Mouse (Mus musculus) liver, adult 2 months (tissue): Measurements from ENCODE around the gene 1110051M20Rik. TPM values are rescaled to one million over a fixed set of nuclear protein-coding genes. Genes with fewer than 3 reads are reported as not detected.

Experiments
- DNase-seq: peaks from one replicate; pipeline ENCODE4 v3.0.0-alpha.2; 2011; ENCODE audit warnings: low read depth, low spot score; ENCODE audit errors: extremely low read depth
- H3K27ac ChIP-seq: fragments of 200-500 bp; replicated peaks from 2 replicates; pipeline ENCODE4 v1.5.1; 2012; ENCODE audit warnings: low read depth, mild to moderate bottlenecking, control low read depth, inconsistent platforms, low read length; ENCODE audit not compliant: insufficient read depth
- H3K27me3 ChIP-seq: fragments of 200-500 bp; 2 replicates; pipeline ENCODE4 v1.6.1; 2012; ENCODE audit warnings: mild to moderate bottlenecking, moderate library complexity, low read length, inconsistent platforms; ENCODE audit not compliant: control insufficient read depth, insufficient read depth
- H3K36me3 ChIP-seq: fragments of 200-500 bp; 2 replicates; pipeline ENCODE4 v1.6.1; 2012; ENCODE audit warnings: low read length, inconsistent platforms; ENCODE audit not compliant: control insufficient read depth, insufficient read depth
- H3K4me1 ChIP-seq: fragments of 200-500 bp; 2 replicates; pipeline ENCODE4 v1.6.1; 2011; ENCODE audit warnings: low read length; ENCODE audit not compliant: control insufficient read depth, insufficient read depth
- H3K4me3 ChIP-seq: fragments of 200-500 bp; 2 replicates; pipeline ENCODE4 v1.5.1; 2011; ENCODE audit warnings: low read depth, mild to moderate bottlenecking, control low read depth, low read length, moderate library complexity; ENCODE audit not compliant: insufficient read depth
- H3K79me2 ChIP-seq: fragments of 200-500 bp; 2 replicates; pipeline ENCODE4 v1.6.1; 2012; ENCODE audit warnings: inconsistent platforms, mild to moderate bottlenecking, low read length, moderate library complexity; ENCODE audit not compliant: control insufficient read depth, insufficient read depth
- H3K9ac ChIP-seq: fragments of 200-500 bp; 2 replicates; pipeline ENCODE4 v1.6.1; 2012; ENCODE audit warnings: low read depth, mild to moderate bottlenecking, control low read depth, inconsistent platforms, low read length
- CTCF ChIP-seq: fragments of 200-500 bp; IDR thresholded peaks from 2 replicates; pipeline ENCODE4 v1.5.1; 2011; ENCODE audit warnings: low read depth, low read length, control low read depth
- POLR2A ChIP-seq: fragments of 200-500 bp; IDR thresholded peaks from 2 replicates; pipeline ENCODE4 v1.6.1; 2011; ENCODE audit warnings: low read length, control low read depth; ENCODE audit not compliant: insufficient read depth; ENCODE audit errors: extremely low read depth
- WGBS: fragments of 180-500 bp; shearing (Covaris S2); methylation state at CpG from one replicate; pipeline ENCODE4 v1.1.7; 2018; 5-methylcytosine and 5-hydroxymethylcytosine counted together
- polyA plus RNA-seq: library from polyadenylated mRNA; depleted of rRNA; stranded (reverse); fragments of >200 nt; gene quantifications from 2 replicates; pipeline ENCODE4 v1.2.3, GENCODE M21; 2012
- total RNA-seq: library from RNA; depleted of rRNA; stranded (reverse); fragments of >200 nt; gene quantifications from 2 replicates; pipeline ENCODE4 v1.2.3, GENCODE M21; 2014

The 1110051M20Rik gene
- total and polyA plus RNA-seq, 2 experiments: 2.8 to 3.6 TPM

- 93% methylated on average over 2 of the region's 2 CpGs for WGBS
- TF ChIP-seq POLR2A (no peak), CTCF (no peak)
- no peaks in the 10 kb centered on the region for H3K27me3 ChIP-seq
Measured at GRCm38 (mm10) chr2:91370314-91370713, 74.2 kb downstream of the 1110051M20Rik start.

DNA sequence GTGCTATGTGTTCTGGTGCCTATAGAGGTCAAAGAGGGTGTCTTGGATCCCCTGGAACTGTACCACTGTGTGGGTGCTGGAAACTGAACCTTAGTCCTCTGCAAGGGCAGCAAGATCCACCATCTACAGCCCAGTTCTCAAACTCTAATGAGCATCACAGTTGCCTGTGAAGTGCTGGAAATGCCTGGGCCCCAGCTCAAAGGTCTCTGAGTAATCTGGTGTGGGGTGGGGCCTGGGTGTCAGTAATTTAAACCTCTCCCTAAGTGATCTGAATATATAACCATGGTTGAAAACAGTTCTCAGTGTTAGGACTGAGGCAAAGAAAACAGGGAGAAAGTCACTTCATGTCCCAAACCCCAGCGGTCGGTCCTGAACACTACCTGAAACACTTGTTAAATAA is 81.2 kb downstream of the 1110051M20Rik start:
- no peak for DNase-seq
- H3K27me3 ChIP-seq: no peaks in the 10 kb centered on the region
- WGBS: 96% methylated on average over 2 of the region's 2 CpGs
- H3K79me2 ChIP-seq: no peaks in the 10 kb centered on the region
- no peak overlapping the region for H3K9ac ChIP-seq
- no peak overlapping the region for H3K27ac ChIP-seq
- H3K4me1 ChIP-seq: no peaks in the 10 kb centered on the region
- TF ChIP-seq CTCF (no peak), POLR2A (no peak)
- no peak overlapping the region for H3K4me3 ChIP-seq
- H3K36me3 ChIP-seq: no peaks in the 10 kb centered on the region

More at GRCm38 (mm10) chr2:91370314-91370713, 74.2 kb downstream of the 1110051M20Rik start:
- DNase-seq: no peak
- no peaks in the 10 kb centered on the region for H3K36me3 ChIP-seq
- no peak overlapping the region for H3K27ac ChIP-seq
- no peaks in the 10 kb centered on the region for H3K79me2 ChIP-seq
- H3K4me1 ChIP-seq: no peaks in the 10 kb centered on the region
- H3K9ac ChIP-seq: no peak overlapping the region
- H3K4me3 ChIP-seq: no peak overlapping the region

DNA sequence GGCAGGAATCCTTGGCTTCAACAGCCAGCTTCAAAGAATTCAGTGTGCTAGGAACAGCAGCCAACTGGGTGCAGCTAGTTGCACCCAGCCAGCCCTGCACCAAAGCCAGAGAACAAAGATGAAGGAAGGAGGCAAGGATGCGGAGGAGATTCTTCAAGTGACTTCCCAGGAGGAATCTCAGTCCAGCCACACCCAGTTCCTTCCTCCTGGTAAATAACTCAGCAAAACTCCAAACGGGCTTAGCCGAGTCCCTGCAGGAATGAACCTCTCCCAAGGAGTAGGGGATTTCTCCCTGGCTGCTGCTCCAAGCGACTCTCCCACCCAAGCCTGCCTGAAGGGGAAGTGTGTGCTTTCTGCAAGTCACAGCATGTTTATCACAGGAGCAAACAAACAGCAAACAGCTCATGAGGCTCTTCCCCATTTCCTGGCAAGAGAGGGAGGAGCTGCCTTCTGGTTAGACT is 83.4 kb downstream of the 1110051M20Rik start:
- Histone ChIP-seq H3K4me1 (no peaks in the 10 kb centered on the region), H3K36me3 (no peaks in the 10 kb centered on the region), H3K79me2 (no peaks in the 10 kb centered on the region), H3K9ac (no peak overlapping the region), H3K4me3 (no peak overlapping the region), H3K27me3 (no peaks in the 10 kb centered on the region), H3K27ac (peak overlapping the region; percentile 18; the same call in 1 of the 2 replicates)
- 55% methylated on average over 4 of the region's 4 CpGs for WGBS
- TF ChIP-seq CTCF (no peak), POLR2A (no peak)
- DNase-seq: peak; percentile 30

DNA sequence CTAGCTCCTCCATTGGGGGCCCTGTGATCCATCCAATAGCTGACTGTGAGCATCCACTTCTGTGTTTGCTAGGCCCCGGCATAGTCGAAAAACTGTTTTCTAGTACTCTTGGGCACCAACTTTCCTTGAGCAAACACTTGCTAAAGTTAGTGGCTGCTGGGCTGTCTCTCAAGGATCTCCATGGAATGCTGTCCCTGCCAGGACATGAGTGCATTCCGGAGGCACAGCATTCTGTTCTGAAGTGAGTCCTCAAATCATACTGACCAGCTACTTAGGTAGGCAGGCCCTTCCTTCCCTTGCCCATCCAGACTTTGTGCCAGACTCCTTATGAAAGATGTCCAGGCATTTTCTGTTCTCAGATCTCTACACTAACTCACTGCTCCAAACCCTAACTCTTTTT is 88.7 kb downstream of the 1110051M20Rik start:
- no peak overlapping the region for H3K27ac ChIP-seq
- DNase-seq: no peak
- H3K79me2 ChIP-seq: no peaks in the 10 kb centered on the region
- 83% methylated on average over 3 of the region's 3 CpGs for whole genome bisulfite sequencing
- H3K9ac ChIP-seq: no peak overlapping the region
- no peaks in the 10 kb centered on the region for H3K4me1 ChIP-seq
- H3K36me3 ChIP-seq: no peaks in the 10 kb centered on the region
- no peak overlapping the region for H3K4me3 ChIP-seq
- TF ChIP-seq POLR2A (no peak), CTCF (no peak)
- no peaks in the 10 kb centered on the region for H3K27me3 ChIP-seq

GRCm38 (mm10) chr2:91354727-91355403 is 89.6 kb downstream of the 1110051M20Rik start:
- peaks cover 1% of the 10 kb centered on the region; the same call in 1 of the 2 replicates for H3K4me1 ChIP-seq
- WGBS: 88% methylated on average over 6 of the region's 6 CpGs
- H3K79me2 ChIP-seq: no peaks in the 10 kb centered on the region
- no peak overlapping the region for H3K27ac ChIP-seq
- no peaks in the 10 kb centered on the region for H3K27me3 ChIP-seq
- H3K36me3 ChIP-seq: no peaks in the 10 kb centered on the region
- H3K9ac ChIP-seq: no peak overlapping the region
- no peak overlapping the region for H3K4me3 ChIP-seq
- DNase-seq: no peak
- no peak for TF ChIP-seq POLR2A
- no peak for TF ChIP-seq CTCF

DNA sequence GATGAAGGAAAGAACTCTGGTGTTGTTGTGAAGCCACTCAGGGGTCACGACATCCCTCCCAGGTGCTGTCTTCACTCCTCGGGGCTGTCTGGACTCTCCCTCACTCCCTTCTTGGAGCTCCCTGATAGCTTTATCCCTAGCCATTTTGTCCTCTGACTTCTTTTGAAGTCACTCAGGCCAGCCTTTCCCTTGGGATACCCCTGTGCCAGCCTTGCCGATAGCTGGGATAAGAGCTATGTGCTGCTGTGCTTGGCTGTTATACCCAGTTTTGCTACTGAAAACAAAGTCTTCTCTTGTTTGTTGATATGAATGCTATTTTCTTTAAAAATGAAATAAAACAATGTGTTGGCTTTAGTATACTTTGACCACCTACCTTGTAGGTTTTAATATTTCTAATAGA is 90.7 kb downstream of the 1110051M20Rik start:
- Histone ChIP-seq H3K27ac (no peak overlapping the region), H3K79me2 (no peaks in the 10 kb centered on the region), H3K36me3 (no peaks in the 10 kb centered on the region), H3K9ac (no peak overlapping the region), H3K4me3 (no peak overlapping the region), H3K4me1 (peaks cover 2% of the 10 kb centered on the region; the same call in 1 of the 2 replicates), H3K27me3 (no peaks in the 10 kb centered on the region)
- DNase-seq: no peak
- TF ChIP-seq POLR2A: no peak
- TF ChIP-seq CTCF: no peak
- 83% methylated on average over 3 of the region's 3 CpGs for WGBS
